Mouse (Mus musculus) myocyte (in vitro differentiated cells): Measurements from ENCODE around the gene Pbxip1.

Experiments used
- MYOD1 ChIP-seq, 3 experiments: IDR thresholded peaks; one replicate each; pipeline ENCODE4 v1.6.1; 2011; ENCODE audit warnings: control low read depth in 2 of 3, low read depth in 2 of 3, mild to moderate bottlenecking in 2 of 3, moderate library complexity in 1 of 3; ENCODE audit not compliant: insufficient read length in 2 of 3, control insufficient read depth in 1 of 3
- POLR2A ChIP-seq: IDR thresholded peaks from one replicate; pipeline ENCODE4 v1.6.1; 2011; ENCODE audit warnings: low read depth, mild to moderate bottlenecking, control low read depth, moderate library complexity; ENCODE audit not compliant: insufficient read length

GRCm38 (mm10) chr3:89395419-89395805 lies 41.1 kb upstream of the Pbxip1 start:
- TF ChIP-seq POLR2A (no peak), MYOD1 (IDR thresholded peaks at IDR 0.05; ENCODE audit: control insufficient read depth in 1 of 3, insufficient read length in 2 of 3, low read depth in 2 of 3) (no peak)
